9 mouse cellular contexts compared by ENCODE assay signal in the genomic region with DNA sequence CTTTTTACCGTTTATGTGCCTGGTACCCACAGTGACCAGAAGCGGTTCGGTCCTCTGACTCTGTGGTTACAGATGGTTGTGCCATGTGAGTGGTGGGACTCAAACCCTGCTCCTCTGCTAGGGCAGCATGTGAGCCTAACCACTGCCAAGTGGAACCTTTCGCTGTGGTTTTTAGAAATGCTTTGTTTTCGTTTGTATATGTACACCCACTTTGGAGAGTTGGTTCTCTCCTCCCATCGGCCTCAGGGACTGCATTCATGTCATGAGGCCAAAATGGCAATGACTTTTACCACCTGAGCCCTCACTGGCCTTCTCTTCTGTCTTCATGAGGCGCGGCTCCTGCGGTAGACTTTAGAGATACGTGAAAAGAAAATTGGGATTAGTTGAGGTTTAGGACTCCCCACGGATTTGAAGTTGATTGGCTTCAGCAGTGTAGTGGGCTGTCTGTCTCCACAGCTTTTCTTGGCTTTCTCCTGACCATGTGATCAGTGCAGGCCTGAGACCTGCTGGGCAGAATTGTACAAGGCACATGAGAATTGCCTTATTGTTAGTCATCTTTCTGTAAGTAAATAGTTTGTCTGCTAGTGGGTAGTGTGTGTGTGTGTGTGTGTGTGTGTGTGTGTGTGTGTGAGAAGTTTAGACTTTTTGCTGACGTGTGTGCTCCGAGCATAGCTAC.
DNase-seq lines count a peak whose midpoint lies in the region; ATAC-seq and TF ChIP-seq lines count a peak whose summit lies in the region.
"Had no signal": no experiment of that assay in that cellular context is flagged by ENCODE, and none has a peak within 500 bp of the region (broad histone marks: within the 10 kb centered on the region; RNA-seq: fewer than 3 reads in every experiment).

No protein-coding gene starts in this region.

- no peak for TF ChIP-seq CTCF in olfactory bulb, adult 2 months (IDR thresholded peaks at IDR 0.05; ENCODE audit: insufficient read depth, low read depth, low read length)

- H3K4me3 ChIP-seq in forebrain, embryonic 12.5 days (replicated peaks) = no peak overlapping the region
- H3K4me3 ChIP-seq in forebrain, embryonic 14.5 days (ENCODE audit: low read depth, low read length) = no peak overlapping the region
- no peak overlapping the region for H3K4me3 ChIP-seq in midbrain, embryonic 11.5 days (ENCODE audit: low read depth, low read length)
- H3K4me3 ChIP-seq in midbrain, embryonic 15.5 days = no peak overlapping the region
- H3K4me3 ChIP-seq in hindbrain, embryonic 15.5 days = no peak overlapping the region
- H3K4me3 ChIP-seq in olfactory bulb, adult 2 months (ENCODE audit: insufficient read depth, low read depth, low read length) = no peak overlapping the region

- no peak overlapping the region for H3K27ac ChIP-seq in forebrain, embryonic 12.5 days
- no peak overlapping the region for H3K27ac ChIP-seq in forebrain, embryonic 14.5 days (ENCODE audit: low read depth, low read length)
- no peak overlapping the region for H3K27ac ChIP-seq in midbrain, embryonic 11.5 days (ENCODE audit: low read depth, low read length)
- H3K27ac ChIP-seq in midbrain, embryonic 15.5 days = no peak overlapping the region
- H3K27ac ChIP-seq in hindbrain, embryonic 15.5 days (replicated peaks) = no peak overlapping the region
- H3K27ac ChIP-seq in olfactory bulb, adult 2 months (ENCODE audit: insufficient read depth, low read depth, low read length) = 0 out of 2 replicates have a peak overlapping the region, but pooled peaks have one; percentile 64

- H3K36me3 ChIP-seq in forebrain, embryonic 12.5 days (replicated peaks) = no peaks in the 10 kb centered on the region
- no peaks in the 10 kb centered on the region for H3K36me3 ChIP-seq in forebrain, embryonic 14.5 days (ENCODE audit: control insufficient read depth, insufficient read depth, low read length)
- H3K36me3 ChIP-seq in midbrain, embryonic 11.5 days (ENCODE audit: control insufficient read depth, insufficient read depth, low read length) = no peaks in the 10 kb centered on the region
- no peaks in the 10 kb centered on the region for H3K36me3 ChIP-seq in midbrain, embryonic 15.5 days (replicated peaks)
- H3K36me3 ChIP-seq in hindbrain, embryonic 15.5 days = no peaks in the 10 kb centered on the region

- H3K9me3 ChIP-seq in forebrain, embryonic 12.5 days = no peaks in the 10 kb centered on the region
- no peaks in the 10 kb centered on the region for H3K9me3 ChIP-seq in forebrain, embryonic 14.5 days (replicated peaks; ENCODE audit: control insufficient read depth, low read length)
- H3K9me3 ChIP-seq in midbrain, embryonic 11.5 days (ENCODE audit: control insufficient read depth, low read length) = no peaks in the 10 kb centered on the region
- no peaks in the 10 kb centered on the region for H3K9me3 ChIP-seq in midbrain, embryonic 15.5 days
- H3K9me3 ChIP-seq in hindbrain, embryonic 15.5 days = no peaks in the 10 kb centered on the region

- H3K27me3 ChIP-seq in forebrain, embryonic 12.5 days = no peaks in the 10 kb centered on the region
- H3K27me3 ChIP-seq in forebrain, embryonic 14.5 days (replicated peaks; ENCODE audit: control insufficient read depth, insufficient read depth, low read length) = no peaks in the 10 kb centered on the region
- H3K27me3 ChIP-seq in midbrain, embryonic 11.5 days (ENCODE audit: control insufficient read depth, insufficient read depth, low read length) = no peaks in the 10 kb centered on the region
- H3K27me3 ChIP-seq in midbrain, embryonic 15.5 days (replicated peaks) = no peaks in the 10 kb centered on the region
- no peaks in the 10 kb centered on the region for H3K27me3 ChIP-seq in hindbrain, embryonic 15.5 days

- no peak overlapping the region for H3K4me2 ChIP-seq in forebrain, embryonic 12.5 days
- H3K4me2 ChIP-seq in forebrain, embryonic 14.5 days (ENCODE audit: low read length) = no peak overlapping the region
- no peak overlapping the region for H3K4me2 ChIP-seq in midbrain, embryonic 11.5 days
- no peak overlapping the region for H3K4me2 ChIP-seq in midbrain, embryonic 15.5 days
- H3K4me2 ChIP-seq in hindbrain, embryonic 15.5 days = no peak overlapping the region

- 62% methylated on average over 13 of the region's 13 CpGs for WGBS in forebrain, embryonic 12.5 days
- WGBS in forebrain, embryonic 14.5 days = 59% methylated on average over 13 of the region's 13 CpGs
- 76% methylated on average over 13 of the region's 13 CpGs for WGBS in midbrain, embryonic 11.5 days
- WGBS in midbrain, embryonic 15.5 days = 62% methylated on average over 13 of the region's 13 CpGs
- 73% methylated on average over 13 of the region's 13 CpGs for WGBS in hindbrain, embryonic 15.5 days
- 71% methylated on average over 13 of the region's 13 CpGs for WGBS in olfactory bulb, adult 2 months

- no peak for DNase-seq in forebrain, embryonic 14.5 days (ENCODE audit: low spot score)
- DNase-seq in midbrain, embryonic 11.5 days (ENCODE audit: low spot score, missing footprints) = no peak
- DNase-seq in adrenal gland, postnatal 36 days = no peak
- DNase-seq: adrenal gland, adult 2 months had no signal

- H3K9ac ChIP-seq in forebrain, embryonic 12.5 days = no peak overlapping the region
- H3K9ac ChIP-seq in forebrain, embryonic 14.5 days (ENCODE audit: low read length) = no peak overlapping the region
- no peak overlapping the region for H3K9ac ChIP-seq in midbrain, embryonic 11.5 days (ENCODE audit: low read length)
- no peak overlapping the region for H3K9ac ChIP-seq in midbrain, embryonic 15.5 days
- H3K9ac ChIP-seq in hindbrain, embryonic 15.5 days = no peak overlapping the region

- no peak for TF ChIP-seq POLR2A in olfactory bulb, adult 2 months (IDR thresholded peaks at IDR 0.05; ENCODE audit: insufficient read depth, low read depth, low read length)

- H3K4me1 ChIP-seq in forebrain, embryonic 12.5 days = peaks cover 30% of the 10 kb centered on the region
- peaks cover 4% of the 10 kb centered on the region; the same call in 1 of the 2 replicates for H3K4me1 ChIP-seq in forebrain, embryonic 14.5 days (ENCODE audit: control insufficient read depth, insufficient read depth, low read length)
- peaks cover 5% of the 10 kb centered on the region; the same call in 1 of the 2 replicates for H3K4me1 ChIP-seq in midbrain, embryonic 11.5 days (ENCODE audit: control insufficient read depth, insufficient read depth, low read length)
- H3K4me1 ChIP-seq in midbrain, embryonic 15.5 days = peaks cover 31% of the 10 kb centered on the region
- H3K4me1 ChIP-seq in hindbrain, embryonic 15.5 days (replicated peaks) = peaks cover 30% of the 10 kb centered on the region
- H3K4me1 ChIP-seq in olfactory bulb, adult 2 months (ENCODE audit: control insufficient read depth, insufficient read depth, low read length) = peaks cover 41% of the 10 kb centered on the region

- 0 out of 2 replicates have a peak, but pooled peaks have one; percentile 62 for ATAC-seq in forebrain, embryonic 12.5 days (ENCODE audit: low FRiP score)
- ATAC-seq in forebrain, embryonic 14.5 days = no peak; the same call in 1 of the 2 replicates
- peak; percentile 37; the same call in 1 of the 2 replicates for ATAC-seq in midbrain, embryonic 11.5 days (ENCODE audit: low FRiP score)
- no peak; the same call in 1 of the 2 replicates for ATAC-seq in midbrain, embryonic 15.5 days (replicated peaks)
- 0 out of 2 replicates have a peak, but pooled peaks have one; percentile 31 for ATAC-seq in hindbrain, embryonic 15.5 days (ENCODE audit: low FRiP score, low read depth)
- no peak for ATAC-seq in megakaryocyte-erythroid progenitor cell, adult 5-6 weeks (replicated peaks; ENCODE audit: low FRiP score, low TSS enrichment, poor library complexity, severe bottlenecking)

Comparison
In these comparisons a context has a peak if more than half of its experiments do, and no peak if none do; other contexts are left out.
1. ATAC-seq: peak in forebrain, embryonic 12.5 days (single experiment), midbrain, embryonic 11.5 days (single experiment) and hindbrain, embryonic 15.5 days (single experiment); none in forebrain, embryonic 14.5 days (single experiment), midbrain, embryonic 15.5 days (single experiment) and megakaryocyte-erythroid progenitor cell, adult 5-6 weeks (single experiment).